Mouse (Mus musculus) heart, embryonic 13.5 days (tissue): ENCODE data around the gene Abhd15. TPM values are rescaled to one million over a fixed set of nuclear protein-coding genes. Genes with fewer than 3 reads are reported as not detected.
A peak's percentile ranks its signal among the peaks of the same experiment; 100 is the strongest.

Source experiments
- ATAC-seq: fragments of 200-750 bp; cut with Nextera tagmentation; 2 replicates; pipeline ENCODE4 v1.8.0; 2017; ENCODE audit warnings: moderate TSS enrichment; ENCODE audit not compliant: insufficient number of reproducible peaks, low FRiP score, low TSS enrichment; ENCODE audit errors: extremely low read depth
- H3K27ac ChIP-seq: fragments of 300-500 bp; sonication (generic); replicated peaks from 2 replicates; pipeline ENCODE4 v1.5.1; 2015; ENCODE audit warnings: moderate library complexity, mild to moderate bottlenecking, inconsistent platforms
- H3K27me3 ChIP-seq: fragments of 300-500 bp; sonication (generic); replicated peaks from 2 replicates; pipeline ENCODE4 v1.6.1; 2015; ENCODE audit warnings: mild to moderate bottlenecking, inconsistent platforms
- H3K36me3 ChIP-seq: fragments of 300-500 bp; sonication (generic); 2 replicates; pipeline ENCODE4 v1.6.1; 2015; ENCODE audit warnings: mild to moderate bottlenecking, inconsistent platforms
- H3K4me1 ChIP-seq: fragments of 300-500 bp; sonication (generic); 2 replicates; pipeline ENCODE4 v1.6.1; 2015; ENCODE audit warnings: inconsistent platforms
- H3K4me2 ChIP-seq: fragments of 300-500 bp; sonication (generic); 2 replicates; pipeline ENCODE4 v1.6.1; 2015; ENCODE audit warnings: inconsistent platforms, mild to moderate bottlenecking, moderate library complexity
- H3K4me3 ChIP-seq: fragments of 300-500 bp; sonication (generic); 2 replicates; pipeline ENCODE4 v1.5.1; 2015; ENCODE audit warnings: moderate library complexity, mild to moderate bottlenecking, inconsistent platforms
- H3K9ac ChIP-seq: fragments of 300-500 bp; sonication (generic); 2 replicates; pipeline ENCODE4 v1.6.1; 2015; ENCODE audit warnings: inconsistent platforms, mild to moderate bottlenecking, moderate library complexity
- H3K9me3 ChIP-seq: fragments of 300-500 bp; sonication (generic); 2 replicates; pipeline ENCODE4 v1.6.1; 2016; ENCODE audit warnings: inconsistent platforms
- WGBS: fragments of 180-500 bp; shearing (Covaris S2); methylation state at CpG from one replicate; pipeline ENCODE4 v1.1.7; 2015; ENCODE audit warnings: mixed read lengths; 5-methylcytosine and 5-hydroxymethylcytosine counted together
- polyA plus RNA-seq: library from polyadenylated mRNA; unstranded; fragments of >200 nt; fragmentation: Nextera tagmentation; extraction: Ambion mirVana; gene quantifications from 2 replicates; pipeline ENCODE4 v1.2.1, GENCODE M21; 2015

Gene Abhd15
- polyA plus RNA-seq: 1.1 and 1.6 TPM in 2 replicates

GRCm38 (mm10) chr11:77514832-77515636 is at the start of gene Abhd15:
Gene Abhd15, plus strand, starts transcription at chr11:77515121.
- peaks cover 7% of the 10 kb centered on the region for H3K36me3 ChIP-seq
- no peaks in the 10 kb centered on the region for H3K9me3 ChIP-seq
- H3K4me1 ChIP-seq: peaks cover 40% of the 10 kb centered on the region
- peak within 1 kb of the TSS; percentile 86 for H3K4me2 ChIP-seq
- peaks cover 34% of the 10 kb centered on the region for H3K27me3 ChIP-seq
- peak within 1 kb of the TSS; percentile 71 for H3K27ac ChIP-seq
- peak within 1 kb of the TSS; percentile 75 for H3K4me3 ChIP-seq
- peak within 1 kb of the TSS; percentile 82 for H3K9ac ChIP-seq
- under 1% methylated on average over 60 of the region's 72 CpGs for WGBS
- ATAC-seq: 0 out of 2 replicates have a peak, but pooled peaks have one; percentile 32

GRCm38 (mm10) chr11:77466544-77466943 is 48.4 kb upstream of the Abhd15 start:
- H3K27ac ChIP-seq: no peak overlapping the region
- peaks cover 27% of the 10 kb centered on the region for H3K36me3 ChIP-seq
- H3K27me3 ChIP-seq: peaks cover 50% of the 10 kb centered on the region
- H3K9ac ChIP-seq: peak overlapping the region; percentile 41; the same call in 1 of the 2 replicates
- H3K9me3 ChIP-seq: no peaks in the 10 kb centered on the region
- peak overlapping the region; percentile 40 for H3K4me2 ChIP-seq
- no peak for ATAC-seq
- peak overlapping the region; percentile 8; the same call in 1 of the 2 replicates for H3K4me3 ChIP-seq
- WGBS: 38% methylated on average over 9 of the region's 9 CpGs
- H3K4me1 ChIP-seq: peaks cover 60% of the 10 kb centered on the region

GRCm38 (mm10) chr11:77467157-77467556 is 47.8 kb upstream of the Abhd15 start:
- ATAC-seq: no peak
- Histone ChIP-seq H3K9ac (peak overlapping the region; percentile 41), H3K4me1 (peaks cover 53% of the 10 kb centered on the region), H3K27ac (no peak overlapping the region), H3K9me3 (no peaks in the 10 kb centered on the region), H3K36me3 (peaks cover 33% of the 10 kb centered on the region), H3K4me2 (peak overlapping the region; percentile 40), H3K27me3 (peaks cover 53% of the 10 kb centered on the region), H3K4me3 (peak overlapping the region; percentile 8; the same call in 1 of the 2 replicates)
- WGBS: 7% methylated on average over 25 of the region's 25 CpGs

- peak overlapping the region; percentile 40 for H3K4me2 ChIP-seq
- no peak overlapping the region for H3K4me3 ChIP-seq
- peaks cover 39% of the 10 kb centered on the region for H3K36me3 ChIP-seq
- WGBS: 17% methylated on average over 20 of the region's 20 CpGs
- ATAC-seq: no peak
- H3K9me3 ChIP-seq: no peaks in the 10 kb centered on the region
- peaks cover 52% of the 10 kb centered on the region for H3K4me1 ChIP-seq
- no peak overlapping the region for H3K27ac ChIP-seq
- H3K9ac ChIP-seq: peak overlapping the region; percentile 41; the same call in 1 of the 2 replicates
- H3K27me3 ChIP-seq: peaks cover 53% of the 10 kb centered on the region
Measured at GRCm38 (mm10) chr11:77467784-77468183, 47.1 kb upstream of the Abhd15 start.

- Histone ChIP-seq H3K4me3 (no peak overlapping the region), H3K9ac (no peak overlapping the region), H3K4me1 (peaks cover 46% of the 10 kb centered on the region), H3K9me3 (no peaks in the 10 kb centered on the region), H3K4me2 (no peak overlapping the region), H3K27ac (no peak overlapping the region), H3K36me3 (peaks cover 45% of the 10 kb centered on the region), H3K27me3 (peaks cover 53% of the 10 kb centered on the region)
- WGBS: 77% methylated on average over 9 of the region's 9 CpGs
- ATAC-seq: no peak
Measured at GRCm38 (mm10) chr11:77468397-77468796, 46.5 kb upstream of the Abhd15 start.

- Histone ChIP-seq H3K4me1 (peaks cover 16% of the 10 kb centered on the region), H3K4me3 (no peak overlapping the region), H3K9ac (no peak overlapping the region), H3K27me3 (peaks cover 37% of the 10 kb centered on the region), H3K27ac (no peak overlapping the region), H3K36me3 (peaks cover 56% of the 10 kb centered on the region), H3K4me2 (no peak overlapping the region), H3K9me3 (no peaks in the 10 kb centered on the region)
- 70% methylated on average over 29 of the region's 29 CpGs for WGBS
- no peak for ATAC-seq
Measured at GRCm38 (mm10) chr11:77471407-77471806, 43.5 kb upstream of the Abhd15 start.

- no peak overlapping the region for H3K9ac ChIP-seq
- 76% methylated on average over 16 of the region's 16 CpGs for WGBS
- peaks cover 2% of the 10 kb centered on the region for H3K4me1 ChIP-seq
- no peak for ATAC-seq
- no peak overlapping the region for H3K4me3 ChIP-seq
- H3K4me2 ChIP-seq: no peak overlapping the region
- no peaks in the 10 kb centered on the region for H3K9me3 ChIP-seq
- no peak overlapping the region for H3K27ac ChIP-seq
- H3K36me3 ChIP-seq: peaks cover 56% of the 10 kb centered on the region
- peaks cover 24% of the 10 kb centered on the region for H3K27me3 ChIP-seq
Measured at GRCm38 (mm10) chr11:77472775-77473174, 42.1 kb upstream of the Abhd15 start.

- ATAC-seq: no peak
- Histone ChIP-seq H3K4me2 (no peak overlapping the region), H3K4me3 (no peak overlapping the region), H3K9me3 (no peaks in the 10 kb centered on the region), H3K27ac (no peak overlapping the region), H3K27me3 (peaks cover 6% of the 10 kb centered on the region; the same call in 1 of the 2 replicates), H3K9ac (no peak overlapping the region), H3K36me3 (peaks cover 38% of the 10 kb centered on the region), H3K4me1 (no peaks in the 10 kb centered on the region)
- WGBS: 86% methylated on average over 14 of the region's 14 CpGs
Measured at GRCm38 (mm10) chr11:77476216-77476615, 38.7 kb upstream of the Abhd15 start.

GRCm38 (mm10) chr11:77476895-77477294 is 38.0 kb upstream of the Abhd15 start:
- Histone ChIP-seq H3K27me3 (no peaks in the 10 kb centered on the region), H3K9ac (no peak overlapping the region), H3K9me3 (no peaks in the 10 kb centered on the region), H3K4me3 (no peak overlapping the region), H3K4me1 (no peaks in the 10 kb centered on the region), H3K27ac (no peak overlapping the region), H3K36me3 (peaks cover 31% of the 10 kb centered on the region), H3K4me2 (no peak overlapping the region)
- ATAC-seq: no peak
- WGBS: 85% methylated on average over 6 of the region's 6 CpGs

GRCm38 (mm10) chr11:77483043-77483442 is 31.9 kb upstream of the Abhd15 start:
- H3K36me3 ChIP-seq: no peaks in the 10 kb centered on the region
- 55% methylated on average over 3 of the region's 3 CpGs for WGBS
- peaks cover 35% of the 10 kb centered on the region for H3K4me1 ChIP-seq
- no peak overlapping the region for H3K4me2 ChIP-seq
- H3K4me3 ChIP-seq: no peak overlapping the region
- no peaks in the 10 kb centered on the region for H3K9me3 ChIP-seq
- no peaks in the 10 kb centered on the region; the same call in 1 of the 2 replicates for H3K27me3 ChIP-seq
- no peak overlapping the region for H3K27ac ChIP-seq
- ATAC-seq: no peak
- H3K9ac ChIP-seq: no peak overlapping the region

GRCm38 (mm10) chr11:77483510-77484255 is 31.2 kb upstream of the Abhd15 start:
- Histone ChIP-seq H3K27ac (no peak overlapping the region), H3K27me3 (no peaks in the 10 kb centered on the region; the same call in 1 of the 2 replicates), H3K4me2 (no peak overlapping the region), H3K4me3 (no peak overlapping the region), H3K9ac (no peak overlapping the region), H3K36me3 (no peaks in the 10 kb centered on the region), H3K4me1 (peaks cover 41% of the 10 kb centered on the region), H3K9me3 (no peaks in the 10 kb centered on the region)
- ATAC-seq: no peak
- WGBS: 32% methylated on average over 11 of the region's 11 CpGs
